Mouse (Mus musculus) brown adipose tissue, adult 24 weeks (tissue): ENCODE measurements around the gene Adprh. TPM values are rescaled to one million over a fixed set of nuclear protein-coding genes. Genes with fewer than 3 reads are reported as not detected.
A peak's percentile ranks its signal among the peaks of the same experiment; 100 is the strongest.

Experiments
- H3K27ac ChIP-seq: fragments of 200-500 bp; replicated peaks from 2 replicates; pipeline ENCODE4 v1.5.1; 2012; ENCODE audit warnings: low read depth, mild to moderate bottlenecking, low read length
- H3K4me1 ChIP-seq: fragments of 200-500 bp; 2 replicates; pipeline ENCODE4 v1.6.1; 2012; ENCODE audit warnings: low read length, mixed read lengths; ENCODE audit not compliant: control insufficient read depth, insufficient read depth, insufficient read length
- H3K4me3 ChIP-seq: fragments of 200-500 bp; 2 replicates; pipeline ENCODE4 v1.5.1; 2012; ENCODE audit warnings: low read depth, mild to moderate bottlenecking, low read length, moderate library complexity; ENCODE audit not compliant: insufficient read depth
- polyA plus RNA-seq: library from polyadenylated mRNA; stranded (reverse); fragments of >200 nt; gene quantifications from 2 replicates; pipeline ENCODE4 v1.2.4, GENCODE M21; 2012; ENCODE audit not compliant: missing spikeins, insufficient read depth, insufficient read length

The Adprh gene
- polyA plus RNA-seq, 1 experiment = 15.4 TPM

DNA sequence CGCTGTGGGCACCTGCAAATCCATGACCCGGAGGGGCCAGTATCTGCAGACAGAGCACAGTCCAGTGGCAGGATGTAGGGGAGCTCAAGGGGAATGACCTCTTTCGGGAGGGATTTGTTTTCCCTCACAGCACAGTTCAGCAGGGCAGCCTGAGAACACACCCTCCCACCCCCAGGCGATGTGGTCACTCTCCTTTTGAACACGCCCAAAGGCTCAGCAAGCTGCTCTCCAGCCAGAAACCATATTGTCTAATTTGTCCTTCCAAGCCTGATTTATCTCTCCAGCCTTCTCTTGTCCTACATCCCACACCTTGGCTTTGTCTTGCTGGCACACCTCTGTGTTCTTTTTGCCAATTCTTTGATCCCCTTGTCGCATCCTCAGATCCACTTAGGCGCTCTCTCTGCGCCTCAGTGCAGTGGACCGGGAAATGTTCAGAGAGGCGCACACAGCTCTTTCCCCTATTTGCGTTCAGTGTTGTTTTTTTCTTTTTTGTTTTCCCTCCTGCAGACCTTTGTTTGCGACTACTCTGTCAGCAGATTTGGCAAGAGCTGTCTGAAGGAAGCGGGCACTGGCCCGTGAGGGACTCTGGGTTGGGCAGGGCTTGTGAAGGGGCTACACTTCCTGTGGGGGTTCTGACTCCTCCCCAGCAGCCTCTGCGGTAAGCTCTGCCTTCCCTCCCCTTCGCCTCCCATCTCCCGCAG lies 52.8 kb downstream of the Adprh start:
- no peaks in the 10 kb centered on the region for H3K4me1 ChIP-seq
- H3K4me3 ChIP-seq = peak overlapping the region; percentile 8; the same call in 1 of the 2 replicates
- H3K27ac ChIP-seq = peak overlapping the region; percentile 65

DNA sequence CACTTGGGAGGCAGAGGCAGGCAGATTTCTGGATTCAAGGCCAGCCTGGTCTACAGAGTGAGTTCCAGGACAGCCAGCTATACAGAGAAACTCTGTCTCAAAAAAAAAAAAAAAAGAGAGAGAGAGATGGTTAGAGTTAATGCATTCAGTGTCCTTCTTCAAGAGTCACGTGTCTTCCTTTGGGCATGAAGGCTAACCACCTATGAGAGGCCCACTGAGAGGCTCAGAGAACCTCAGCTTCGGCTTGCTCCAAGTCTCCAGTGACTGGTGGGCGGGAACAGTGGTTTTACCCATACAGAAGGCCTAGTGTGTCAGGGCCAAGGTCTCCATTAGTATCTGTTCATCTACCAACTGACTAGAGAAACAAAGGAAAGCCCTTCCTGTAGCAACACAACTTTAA lies 53.4 kb downstream of the Adprh start:
- Histone ChIP-seq H3K4me3 (no peak overlapping the region), H3K27ac (peak overlapping the region; percentile 4; the same call in 1 of the 2 replicates), H3K4me1 (no peaks in the 10 kb centered on the region)

- Histone ChIP-seq H3K4me1 (no peaks in the 10 kb centered on the region), H3K4me3 (no peak overlapping the region), H3K27ac (no peak overlapping the region)
These were observed 54.2 kb downstream of the Adprh start for GRCm38 (mm10) chr16:38398266-38398665.

GRCm38 (mm10) chr16:38396155-38396554 lies 56.3 kb downstream of the Adprh start:
- Histone ChIP-seq H3K4me3 (peak overlapping the region; percentile 27; the same call in 1 of the 2 replicates), H3K27ac (no peak overlapping the region), H3K4me1 (0 out of 2 replicates have a peak, but pooled peaks cover 4% of the 10 kb centered on the region)

DNA sequence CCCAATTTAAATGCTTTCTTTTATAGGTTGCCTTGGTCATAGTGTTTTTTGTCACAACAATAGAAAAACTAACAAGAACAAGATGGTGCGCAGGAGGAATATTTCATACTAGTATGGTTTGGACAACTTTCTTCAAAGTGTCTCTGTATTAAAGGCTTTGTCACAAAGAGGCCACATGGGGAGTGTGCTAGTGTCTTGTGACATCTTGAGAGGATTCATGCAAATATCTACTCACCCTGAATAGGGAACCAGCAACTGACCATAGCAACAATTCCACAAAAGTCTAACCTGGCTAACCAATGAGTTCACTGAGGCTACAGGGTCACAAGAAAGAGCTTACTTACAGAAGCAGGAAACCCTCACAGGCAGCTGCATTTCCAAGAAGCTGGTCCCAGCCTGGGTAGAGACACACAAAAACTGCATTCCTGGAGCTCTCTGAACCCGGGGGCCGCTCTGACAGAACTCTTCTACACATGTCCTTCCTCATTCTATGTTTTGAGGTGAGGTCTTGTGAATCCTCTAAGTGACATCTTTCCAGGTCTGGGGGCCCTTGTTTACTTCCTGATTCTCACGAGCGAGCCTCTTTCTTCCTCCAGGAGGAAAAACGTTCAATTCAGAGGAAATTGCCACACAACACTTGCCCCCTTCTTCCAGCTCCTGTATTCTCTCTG lies 57.3 kb downstream of the Adprh start:
- Histone ChIP-seq H3K4me1 (0 out of 2 replicates have a peak, but pooled peaks cover 4% of the 10 kb centered on the region), H3K4me3 (no peak overlapping the region), H3K27ac (peak overlapping the region; percentile 70; the same call in 1 of the 2 replicates)

- H3K4me3 ChIP-seq = no peak overlapping the region
- H3K27ac ChIP-seq = peak overlapping the region; percentile 70
- H3K4me1 ChIP-seq = 0 out of 2 replicates have a peak, but pooled peaks cover 4% of the 10 kb centered on the region
These were observed 58.3 kb downstream of the Adprh start for GRCm38 (mm10) chr16:38394191-38394618.

Other genes with a start within 250 kb of the Adprh start
- not detected in 2 replicates for gene Nr1i2, start 157.9 kb downstream of the Adprh start, polyA plus RNA-seq
- gene Maats1, start 110.6 kb downstream of the Adprh start, polyA plus RNA-seq = not detected in 2 replicates
- gene Cox17, start 105.7 kb downstream of the Adprh start, polyA plus RNA-seq = 1,266 and 1,331 TPM in 2 replicates
- 2.9 TPM in 1 of 2 replicates, not detected in the other for gene Gm21987, start 105.7 kb downstream of the Adprh start, polyA plus RNA-seq
- gene Popdc2, start 90.5 kb downstream of the Adprh start, polyA plus RNA-seq = 15.5 and 17.0 TPM in 2 replicates
- gene Pla1a, start 19.6 kb downstream of the Adprh start, polyA plus RNA-seq = 11.3 and 14.4 TPM in 2 replicates
- 1.0 TPM in 1 of 2 replicates, not detected in the other for gene Cd80, start 2.9 kb upstream of the Adprh start, polyA plus RNA-seq
- gene Timmdc1, start 70.0 kb upstream of the Adprh start, polyA plus RNA-seq = 43.1 and 49.2 TPM in 2 replicates
- 10.1 and 14.5 TPM in 2 replicates for gene Poglut1, start 97.6 kb upstream of the Adprh start, polyA plus RNA-seq
- gene Tmem39a, start 106.0 kb upstream of the Adprh start, polyA plus RNA-seq = 24.1 and 30.9 TPM in 2 replicates